Mouse (Mus musculus) limb, embryonic 10.5 days (tissue): ENCODE results near the gene Zfp747. TPM values are rescaled to one million over a fixed set of nuclear protein-coding genes. Genes with fewer than 3 reads are reported as not detected.
"Not testable (repeated sequence)": the region's sequence is repeated elsewhere in the genome, so short reads cannot be mapped to it uniquely, and the experiment has no call there.

Experiments used
- DNase-seq: peaks from one replicate; pipeline ENCODE4 v3.0.0-alpha.2; 2017; ENCODE audit warnings: low spot score
- H3K27ac ChIP-seq: fragments of 300-500 bp; sonication (generic); 2 replicates; pipeline ENCODE4 v1.5.1; 2016; ENCODE audit warnings: mild to moderate bottlenecking
- H3K27me3 ChIP-seq: fragments of 300-500 bp; sonication (generic); 2 replicates; pipeline ENCODE4 v1.6.1; 2016; ENCODE audit warnings: low read depth, mild to moderate bottlenecking; ENCODE audit not compliant: poor library complexity, severe bottlenecking
- H3K36me3 ChIP-seq: fragments of 300-500 bp; sonication (generic); 2 replicates; pipeline ENCODE4 v1.6.1; 2016; ENCODE audit warnings: mild to moderate bottlenecking, moderate library complexity
- H3K4me1 ChIP-seq: fragments of 300-500 bp; sonication (generic); 2 replicates; pipeline ENCODE4 v1.6.1; 2016
- H3K4me3 ChIP-seq: fragments of 300-500 bp; sonication (generic); 2 replicates; pipeline ENCODE4 v1.5.1; 2016; ENCODE audit warnings: mild to moderate bottlenecking, moderate library complexity
- H3K9me3 ChIP-seq: fragments of 300-500 bp; sonication (generic); replicated peaks from 2 replicates; pipeline ENCODE4 v1.6.1; 2016; ENCODE audit warnings: mild to moderate bottlenecking
- WGBS: fragments of 180-500 bp; shearing (Covaris S2); methylation state at CpG from one replicate; pipeline ENCODE4 v1.1.7; 2016; 5-methylcytosine and 5-hydroxymethylcytosine counted together
- polyA plus RNA-seq: library from polyadenylated mRNA; unstranded; fragments of >200 nt; fragmentation: Nextera tagmentation; extraction: Ambion mirVana; gene quantifications from 2 replicates; pipeline ENCODE4 v1.2.1, GENCODE M21; 2016

Zfp747 gene
- polyA plus RNA-seq: 7.9 and 9.5 TPM in 2 replicates

GRCm38 (mm10) chr7:127375271-127376245 is at the start of gene Zfp747:
Gene Zfp747 (minus strand): TSS chr7:127376050.
- H3K4me1 ChIP-seq, H3K27me3 ChIP-seq, H3K9me3 ChIP-seq: not testable (repeated sequence)
- H3K36me3 ChIP-seq: peaks cover 25% of the 10 kb centered on the region
- H3K27ac ChIP-seq: peak within 1 kb of the TSS; percentile 78
- 4% methylated on average over 49 of the region's 49 CpGs for WGBS
- peak within 1 kb of the TSS; percentile 67 for H3K4me3 ChIP-seq
- DNase-seq: peak; percentile 86

DNA sequence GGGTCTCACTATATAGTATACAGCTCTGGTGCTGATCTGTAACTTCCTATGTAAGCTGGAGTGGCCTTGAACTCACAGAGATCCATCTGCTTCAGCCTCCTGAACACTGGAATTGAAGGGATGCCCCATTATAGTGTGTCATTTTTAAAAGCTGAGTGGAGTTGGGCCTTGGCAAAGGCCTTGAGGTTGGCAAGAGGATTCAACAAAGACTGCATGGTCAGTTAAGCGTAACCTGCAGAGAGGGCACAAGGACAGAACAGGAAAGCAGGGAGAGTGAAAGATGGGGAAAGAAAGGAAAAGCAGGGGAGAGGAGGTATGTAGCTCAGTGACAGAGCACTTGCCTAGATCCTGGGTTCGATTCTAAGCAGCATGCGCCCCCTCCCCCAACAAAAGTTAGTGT is 49.4 kb upstream of the Zfp747 start:
- no peak for DNase-seq
- 87% methylated on average over 3 of the region's 3 CpGs for WGBS
- peaks cover 15% of the 10 kb centered on the region for H3K4me1 ChIP-seq

DNA sequence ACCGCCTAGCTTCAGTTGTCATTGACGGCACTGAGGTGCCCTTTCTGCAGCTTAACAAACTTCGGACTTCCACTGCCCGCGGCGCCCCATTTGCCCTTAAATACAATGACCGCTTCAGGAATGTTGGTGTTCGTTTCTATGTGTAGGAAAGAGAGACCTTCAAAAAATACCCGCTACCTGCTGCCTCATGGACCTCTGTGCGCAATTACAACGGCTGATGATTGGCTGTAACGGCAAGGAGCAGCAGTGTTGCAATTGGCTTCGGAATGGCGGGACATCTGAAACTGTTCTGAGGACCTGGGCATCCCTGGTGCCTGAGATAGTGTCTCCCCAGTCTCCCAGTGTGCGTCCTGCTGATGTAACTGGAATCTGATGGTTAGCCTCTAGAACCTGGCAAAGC is 46.4 kb upstream of the Zfp747 start:
- no peak for DNase-seq
- Histone ChIP-seq H3K36me3 (peaks cover 29% of the 10 kb centered on the region), H3K4me3 (peak overlapping the region; percentile 82), H3K4me1 (peaks cover 15% of the 10 kb centered on the region), H3K27ac (0 out of 2 replicates have a peak overlapping the region, but pooled peaks have one; percentile 91), H3K9me3 (no peaks in the 10 kb centered on the region), H3K27me3 (peaks cover 15% of the 10 kb centered on the region)
- WGBS: 2% methylated on average over 15 of the region's 15 CpGs

More for the DNA sequence above, 49.4 kb upstream of the Zfp747 start:
- Histone ChIP-seq H3K36me3 (no peaks in the 10 kb centered on the region), H3K27me3 (peaks cover 15% of the 10 kb centered on the region), H3K27ac (no peak overlapping the region), H3K9me3 (no peaks in the 10 kb centered on the region), H3K4me3 (no peak overlapping the region)

GRCm38 (mm10) chr7:127421388-127422191 is 45.7 kb upstream of the Zfp747 start, which contains the start of gene Zfp688:
Gene Zfp688 (minus strand): TSS chr7:127422068.
- H3K27ac ChIP-seq: peak within 1 kb of the TSS; percentile 91
- peaks cover 15% of the 10 kb centered on the region for H3K27me3 ChIP-seq
- DNase-seq: peak; percentile 98
- no peaks in the 10 kb centered on the region for H3K9me3 ChIP-seq
- H3K36me3 ChIP-seq: peaks cover 29% of the 10 kb centered on the region
- H3K4me1 ChIP-seq: peaks cover 15% of the 10 kb centered on the region
- WGBS: 1% methylated on average over 48 of the region's 48 CpGs
- peak within 1 kb of the TSS; percentile 82 for H3K4me3 ChIP-seq

DNA sequence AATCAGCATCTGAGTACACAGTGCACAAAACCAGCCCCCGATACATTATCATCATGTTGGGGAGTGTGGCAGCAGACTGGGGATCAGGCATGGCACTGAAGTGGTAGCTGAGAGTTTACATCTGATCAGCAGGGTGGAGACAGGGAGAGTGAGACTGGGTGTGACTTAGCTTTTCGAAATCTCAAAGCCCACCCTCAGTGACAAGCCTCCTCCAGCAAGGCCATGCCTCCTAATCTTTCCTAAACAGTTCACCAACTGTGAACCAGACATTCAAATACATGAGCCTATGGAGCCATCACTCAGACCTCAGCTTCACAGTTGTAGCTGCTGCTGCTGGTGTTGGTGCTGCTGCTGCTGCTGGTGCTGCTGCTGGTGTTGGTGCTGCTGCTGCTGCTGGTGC is 35.6 kb upstream of the Zfp747 start:
- Histone ChIP-seq H3K9me3 (no peaks in the 10 kb centered on the region), H3K27me3 (no peaks in the 10 kb centered on the region), H3K36me3 (0 out of 2 replicates have a peak, but pooled peaks cover under 1% of the 10 kb centered on the region), H3K27ac (no peak overlapping the region), H3K4me3 (no peak overlapping the region), H3K4me1 (peaks cover under 1% of the 10 kb centered on the region)
- DNase-seq: no peak
- WGBS: 84% methylated on average over 2 of the region's 2 CpGs

DNA sequence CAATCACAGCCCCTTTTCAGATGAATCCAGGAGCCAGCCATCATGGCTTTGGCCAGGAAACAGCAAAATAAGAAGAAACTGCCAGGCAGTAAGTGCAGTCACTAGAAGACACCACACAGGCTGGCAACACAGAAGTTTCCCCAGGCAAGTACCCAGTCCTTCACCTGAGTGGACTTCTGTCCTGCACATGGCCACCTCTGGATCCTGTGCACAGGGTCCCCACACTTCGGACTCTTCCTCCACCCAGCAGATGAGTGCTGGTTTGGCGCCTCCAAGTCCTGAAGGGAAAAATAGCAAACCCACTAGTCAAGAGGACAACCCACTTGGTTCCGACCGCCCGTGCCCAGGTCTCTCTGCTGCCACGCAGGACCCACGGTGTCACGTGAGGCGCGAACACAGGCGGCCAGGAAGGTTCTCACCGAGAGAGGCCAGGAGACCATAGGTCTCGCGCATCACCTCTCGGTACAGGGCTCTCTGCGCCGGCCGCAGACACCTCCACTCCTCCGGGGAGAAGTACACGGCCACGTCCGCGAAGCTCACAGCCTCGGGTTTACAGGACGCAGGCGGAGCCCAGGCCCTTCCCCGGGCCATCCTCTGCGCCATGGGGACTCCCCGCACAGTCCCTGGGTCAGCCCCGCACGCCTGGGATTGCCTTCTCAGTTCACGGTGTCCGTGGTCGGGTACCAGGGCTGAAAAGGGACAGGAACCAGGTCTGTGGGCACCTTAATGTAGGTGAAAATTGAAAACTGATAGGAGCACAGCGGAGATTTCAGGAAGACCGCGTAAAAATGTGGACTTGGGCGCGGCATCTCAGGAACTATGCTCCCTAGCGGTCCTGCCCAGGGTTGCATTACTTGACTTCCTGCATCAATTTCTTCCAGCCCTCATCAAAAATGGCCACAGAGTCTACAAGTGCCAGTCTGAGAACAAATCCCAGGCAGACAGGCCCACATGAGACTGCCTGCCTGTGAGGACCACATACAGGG is 30.4 kb upstream of the Zfp747 start, which contains the start of gene Zfp764:
Zfp764 (minus strand) TSS at position 821 of the 986 bp plus-strand sequence.
- not testable (repeated sequence) for H3K27me3 ChIP-seq, H3K4me1 ChIP-seq, H3K9me3 ChIP-seq
- DNase-seq: peak; percentile 80
- Histone ChIP-seq H3K4me3 (peak within 1 kb of the TSS; percentile 65), H3K36me3 (peaks cover 13% of the 10 kb centered on the region), H3K27ac (peak within 1 kb of the TSS; percentile 89)
- WGBS: 6% methylated on average over 40 of the region's 40 CpGs

DNA sequence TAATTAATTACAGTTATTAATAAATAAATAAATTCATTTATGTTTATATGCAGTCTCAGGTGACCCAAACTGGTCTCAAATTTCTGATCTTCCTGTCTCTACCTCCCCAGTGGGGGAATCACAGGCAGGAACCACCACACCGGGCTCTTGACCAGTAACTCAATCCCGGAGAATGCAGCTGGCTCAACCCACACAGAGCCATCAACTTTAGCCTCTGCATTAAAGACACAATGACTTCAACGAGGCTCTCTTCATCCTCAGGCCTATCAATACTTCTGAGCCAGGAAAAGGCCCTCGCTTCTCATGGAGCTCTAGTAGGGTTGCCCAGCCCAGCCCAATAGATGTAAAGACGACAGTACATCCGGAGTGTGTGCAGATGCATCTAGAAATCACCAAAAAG is 28.3 kb upstream of the Zfp747 start:
- H3K4me1 ChIP-seq, DNase-seq, H3K9me3 ChIP-seq, H3K27me3 ChIP-seq, H3K4me3 ChIP-seq, H3K27ac ChIP-seq: not testable (repeated sequence)
- 96% methylated on average over 6 of the region's 6 CpGs for WGBS
- H3K36me3 ChIP-seq: peaks cover 13% of the 10 kb centered on the region

- Histone ChIP-seq H3K27me3 (no peaks in the 10 kb centered on the region), H3K4me1 (peaks cover 9% of the 10 kb centered on the region), H3K4me3 (no peak overlapping the region), H3K9me3 (no peaks in the 10 kb centered on the region), H3K36me3 (peaks cover 13% of the 10 kb centered on the region), H3K27ac (no peak overlapping the region)
- no peak for DNase-seq
- WGBS: 30% methylated on average over 2 of the region's 2 CpGs
Measured at GRCm38 (mm10) chr7:127402980-127403379, 27.1 kb upstream of the Zfp747 start.

- Histone ChIP-seq H3K9me3 (no peaks in the 10 kb centered on the region), H3K36me3 (peaks cover 12% of the 10 kb centered on the region), H3K4me1 (no peaks in the 10 kb centered on the region), H3K4me3 (no peak overlapping the region), H3K27me3 (no peaks in the 10 kb centered on the region; the same call in 1 of the 2 replicates), H3K27ac (no peak overlapping the region)
- 70% methylated on average over 3 of the region's 3 CpGs for WGBS
- DNase-seq: no peak
Measured at GRCm38 (mm10) chr7:127400355-127400754, 24.5 kb upstream of the Zfp747 start.

DNA sequence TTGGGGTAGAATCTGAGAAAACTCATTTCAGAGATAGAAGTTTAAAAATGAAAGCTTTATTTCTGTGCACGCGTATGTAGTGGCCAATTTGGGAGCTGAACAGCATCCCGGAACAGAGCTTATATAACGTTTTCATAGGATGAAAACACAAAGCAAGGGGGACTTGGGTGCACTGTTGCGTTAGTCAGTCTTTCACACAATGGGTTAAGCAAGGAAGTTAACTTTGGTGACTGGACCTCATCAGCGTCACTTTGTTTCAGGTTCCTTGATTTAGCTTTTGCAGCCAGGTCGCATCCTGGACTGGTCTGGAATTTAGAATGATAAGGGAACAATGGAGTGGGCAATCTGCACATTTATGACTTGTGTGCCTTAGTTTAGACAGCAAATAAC is 18.1 kb upstream of the Zfp747 start:
- DNase-seq: peak; percentile 35
- Histone ChIP-seq H3K27me3 (no peaks in the 10 kb centered on the region; the same call in 1 of the 2 replicates), H3K36me3 (peaks cover 20% of the 10 kb centered on the region), H3K4me1 (peaks cover 16% of the 10 kb centered on the region), H3K9me3 (no peaks in the 10 kb centered on the region), H3K27ac (peak overlapping the region; percentile 91), H3K4me3 (peak overlapping the region; percentile 73)
- 34% methylated on average over 7 of the region's 7 CpGs for WGBS

GRCm38 (mm10) chr7:127393157-127393943 is 17.5 kb upstream of the Zfp747 start, which contains the start of gene E430018J23Rik:
Gene E430018J23Rik (minus strand): TSS chr7:127393629.
- Histone ChIP-seq H3K27ac (peak within 1 kb of the TSS; percentile 91), H3K36me3 (peaks cover 20% of the 10 kb centered on the region)
- 1% methylated on average over 45 of the region's 45 CpGs for WGBS

More at GRCm38 (mm10) chr7:127393157-127393943, 17.5 kb upstream of the Zfp747 start, which contains the start of gene E430018J23Rik:
- no peaks in the 10 kb centered on the region; the same call in 1 of the 2 replicates for H3K27me3 ChIP-seq
- H3K9me3 ChIP-seq: no peaks in the 10 kb centered on the region
- peak within 1 kb of the TSS; percentile 73 for H3K4me3 ChIP-seq
- peak; percentile 92 for DNase-seq
- peaks cover 16% of the 10 kb centered on the region for H3K4me1 ChIP-seq
